Mouse (Mus musculus) heart, adult 2 months (tissue): ENCODE measurements around the gene Acap2.

ENCODE experiments used
- CTCF ChIP-seq: fragments of 200-600 bp; IDR thresholded peaks from 2 replicates; pipeline ENCODE4 v1.8.1; 2022; ENCODE audit warnings: antibody characterized with exemption, mild to moderate bottlenecking, moderate library complexity
- EP300 ChIP-seq: fragments of 200-500 bp; IDR thresholded peaks from 2 replicates; pipeline ENCODE4 v1.6.1; 2011; ENCODE audit warnings: low read depth, low read length, control low read depth; ENCODE audit not compliant: insufficient read depth
- POLR2A ChIP-seq: fragments of 200-500 bp; IDR thresholded peaks from 2 replicates; pipeline ENCODE4 v1.6.1; 2011; ENCODE audit warnings: mild to moderate bottlenecking, low read depth, low read length, control low read depth; ENCODE audit not compliant: insufficient read depth

- no peak for TF ChIP-seq CTCF
- TF ChIP-seq POLR2A: no peak
- no peak for TF ChIP-seq EP300
Observed at GRCm38 (mm10) chr16:31149841-31150240, 51.2 kb downstream of the Acap2 start.
